Mouse (Mus musculus): ENCODE data around the gene Smim24.

The Smim24 gene

GRCm38 (mm10) chr10:81410981-81411380 lies 18.1 kb downstream of the Smim24 start:
- no peak for DNase-seq

- peak; percentile 97 for DNase-seq
Measured at GRCm38 (mm10) chr10:81411471-81412400, 18.9 kb downstream of the Smim24 start.

DNA sequence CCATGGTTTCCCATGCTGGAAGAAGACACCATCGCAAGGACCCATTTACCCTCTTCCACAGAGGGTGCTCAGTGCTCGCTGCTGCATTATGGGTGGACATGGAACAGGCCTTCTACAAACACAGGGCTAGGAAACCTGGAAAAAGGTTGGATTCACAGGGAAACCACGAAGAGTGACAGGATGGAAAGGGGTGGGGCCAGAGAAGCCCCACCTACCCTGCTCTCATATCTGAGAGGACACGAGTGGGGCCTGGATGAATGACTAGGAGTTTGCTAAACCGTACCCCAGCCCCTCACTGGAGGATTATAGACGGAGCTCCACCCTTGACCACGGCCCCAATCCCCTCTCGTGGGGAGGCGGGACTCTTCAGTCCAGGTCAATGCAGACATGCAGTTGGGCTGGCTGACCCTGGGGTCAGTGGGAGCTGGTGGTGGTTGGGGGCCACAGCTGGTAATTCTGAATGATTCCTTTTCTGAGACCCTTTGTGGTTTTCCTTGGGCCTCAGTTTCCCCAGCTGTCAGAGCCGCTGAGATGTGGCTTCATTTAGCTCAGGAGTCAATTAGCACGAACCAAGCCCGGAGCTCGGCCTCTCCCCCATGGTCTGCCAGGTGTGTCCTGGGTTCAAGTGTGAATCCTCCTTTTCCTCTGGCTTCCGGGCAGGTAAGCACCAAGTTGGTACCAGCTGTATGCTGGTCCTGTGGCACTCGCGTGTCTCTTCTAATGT lies 19.9 kb downstream of the Smim24 start:
- no peak for DNase-seq

GRCm38 (mm10) chr10:81413310-81414261 lies 20.7 kb downstream of the Smim24 start:
- peak; percentile 88 to 89 for DNase-seq

GRCm38 (mm10) chr10:81414682-81415081 lies 21.8 kb downstream of the Smim24 start:
- peak in 1 of 2 experiments; percentile 74 for DNase-seq

GRCm38 (mm10) chr10:81415146-81415545 lies 22.3 kb downstream of the Smim24 start:
- no peak for DNase-seq

GRCm38 (mm10) chr10:81415549-81416310 lies 22.9 kb downstream of the Smim24 start:
- peak; percentile 72 to 73 for DNase-seq

DNA sequence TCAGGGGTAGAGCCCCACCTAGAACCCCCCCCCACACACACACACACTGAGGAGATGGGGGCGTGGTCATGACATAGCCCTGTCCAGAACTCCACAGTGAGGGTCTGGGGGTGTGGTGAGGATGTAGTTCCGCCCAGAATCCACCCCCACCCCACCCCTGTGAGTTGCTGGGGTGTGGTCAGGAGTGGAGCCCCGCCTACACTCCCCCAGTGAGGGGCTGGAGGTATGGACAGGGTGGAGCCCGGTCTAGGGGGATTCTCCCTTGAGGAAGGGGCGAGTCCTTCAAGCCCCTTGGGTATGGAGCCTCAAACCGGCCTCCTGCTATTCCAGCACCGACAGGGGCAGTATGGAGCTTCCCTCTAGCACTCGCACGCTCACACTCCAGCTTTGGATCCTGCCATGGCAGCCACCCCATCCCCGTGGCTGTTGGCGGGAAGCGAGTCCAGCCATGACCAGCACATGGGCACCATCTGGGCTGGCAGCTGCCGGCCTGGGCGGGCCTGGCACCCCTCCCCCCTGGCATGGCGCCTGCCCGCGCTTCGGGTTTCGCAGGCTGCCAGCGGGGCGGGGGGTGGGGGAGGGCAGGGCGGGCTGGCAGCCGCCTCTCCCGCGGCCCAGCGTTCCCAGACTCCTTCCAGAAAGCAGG lies 23.9 kb downstream of the Smim24 start:
- peak; percentile 98 to 99 for DNase-seq

DNA sequence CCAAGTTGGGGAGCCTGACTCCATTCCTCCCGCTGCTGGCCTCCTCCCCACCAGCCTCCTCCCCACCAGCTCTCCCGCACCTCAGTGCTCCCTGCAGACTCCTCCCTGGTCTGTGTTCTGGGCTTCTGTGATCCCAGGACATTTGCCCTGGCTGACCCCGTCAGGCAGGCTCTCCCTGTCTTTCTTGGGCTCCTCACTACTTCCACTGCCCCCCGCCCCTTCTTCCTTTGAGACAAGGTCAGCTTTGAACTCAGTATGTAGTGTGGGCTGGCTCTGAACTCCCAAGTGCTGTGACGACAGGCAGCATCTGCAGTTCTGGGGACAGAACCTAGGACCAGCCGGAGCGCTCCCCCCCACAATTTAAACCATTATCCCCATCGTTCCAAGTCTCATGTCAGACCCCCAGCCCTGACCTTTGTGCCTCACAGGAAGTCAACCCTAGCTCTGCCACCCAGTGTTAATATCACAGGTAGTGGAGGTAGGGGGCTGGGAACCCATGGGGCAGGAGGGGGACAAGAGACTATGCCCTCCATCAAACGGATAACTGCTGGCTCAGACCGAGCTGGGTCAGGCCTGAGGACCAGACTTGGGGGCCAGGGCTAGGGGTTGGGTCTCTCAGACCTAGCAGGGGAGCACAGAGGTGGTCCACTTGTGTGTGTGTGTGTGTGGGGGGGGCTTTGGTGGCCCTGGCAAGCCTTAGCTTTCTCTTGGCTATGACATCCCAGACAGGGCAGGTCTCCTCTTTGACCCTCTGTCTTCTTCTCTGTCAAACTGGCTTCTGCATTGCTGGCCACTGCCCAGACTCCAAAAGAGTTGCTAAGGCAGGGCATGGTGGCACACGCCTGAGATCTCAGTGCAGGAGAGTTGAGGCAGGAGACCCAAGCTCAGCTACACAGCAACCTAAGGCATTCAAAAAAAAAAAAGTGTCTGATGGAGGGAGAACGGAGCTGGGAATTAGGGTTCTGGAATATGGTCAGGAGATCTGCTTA lies 24.7 kb downstream of the Smim24 start:
- peak in 1 of 2 experiments; percentile 62 for DNase-seq

- peak in 1 of 2 experiments; percentile 34 for DNase-seq
Measured at GRCm38 (mm10) chr10:81418216-81419070, 25.6 kb downstream of the Smim24 start.

- DNase-seq, result peak; percentile 22 to 40
Measured at GRCm38 (mm10) chr10:81419111-81419928, 26.5 kb downstream of the Smim24 start.

DNA sequence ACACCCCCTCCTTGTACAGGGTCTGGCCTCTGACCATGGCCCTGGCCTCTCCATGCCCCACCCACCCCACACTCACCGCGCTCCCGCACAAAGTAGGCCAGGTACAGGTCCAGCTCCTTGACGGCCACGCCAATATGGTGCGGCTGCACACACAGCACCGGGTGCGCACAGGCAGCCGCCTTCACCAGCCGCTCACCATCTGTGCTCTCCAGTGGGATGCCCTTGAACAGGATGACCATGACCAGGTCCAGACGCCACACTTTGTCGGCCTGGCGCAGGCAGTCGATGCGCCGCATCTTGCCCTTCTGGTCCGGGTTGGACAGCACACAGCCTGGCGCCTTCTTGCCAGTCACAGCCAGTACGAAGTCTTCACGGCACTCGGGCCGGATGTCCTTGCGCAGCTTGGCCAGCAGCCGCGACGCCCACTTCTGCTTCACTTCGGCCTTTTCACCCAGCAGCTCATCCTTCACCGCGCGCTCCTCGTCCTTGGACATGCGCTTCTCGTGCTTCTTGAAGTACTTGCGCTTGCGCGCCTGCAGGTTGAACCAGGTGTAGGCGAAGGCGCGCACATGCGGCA lies 27.4 kb downstream of the Smim24 start:
- DNase-seq, result peak; percentile 85 to 89

- peak; percentile 25 to 27 for DNase-seq
Measured at GRCm38 (mm10) chr10:81421041-81421796, 28.4 kb downstream of the Smim24 start.

DNA sequence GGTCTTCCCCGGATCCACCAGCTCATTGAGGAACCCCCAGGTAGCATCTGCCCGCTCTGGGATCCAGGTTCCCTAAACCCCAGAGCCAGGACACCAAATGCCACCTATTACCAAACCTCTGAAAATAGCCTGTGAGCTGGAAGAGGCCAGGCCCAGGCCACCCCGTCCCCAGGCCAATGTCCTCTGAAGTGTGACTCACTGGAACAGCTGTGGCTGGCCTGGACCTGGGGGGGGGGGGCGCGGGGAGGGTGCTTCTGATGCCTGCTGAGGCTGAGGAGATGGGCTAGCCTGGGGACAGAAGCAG lies 28.9 kb downstream of the Smim24 start:
- DNase-seq, result peak; percentile 13 to 29

DNA sequence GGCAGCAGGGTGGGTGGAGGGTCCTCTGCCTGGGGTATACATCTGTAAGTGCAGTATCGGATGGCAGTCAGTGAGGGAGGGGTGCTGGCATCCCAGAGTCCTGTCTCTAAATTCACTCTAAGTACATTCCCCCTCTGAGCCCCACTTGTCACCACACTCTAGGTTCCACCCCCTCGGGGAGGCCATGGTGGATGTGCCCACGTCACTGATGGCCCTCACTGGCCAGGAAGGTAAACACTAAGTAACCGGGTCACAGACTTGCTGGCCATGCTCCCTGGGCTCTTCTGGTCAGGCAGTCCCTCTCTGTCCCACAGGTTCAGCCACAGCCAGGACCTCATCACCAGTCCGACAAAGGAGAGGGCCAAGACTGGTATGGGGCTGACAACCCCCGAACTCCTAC lies 29.3 kb downstream of the Smim24 start:
- peak; percentile 15 to 26 for DNase-seq

- DNase-seq, result peak; percentile 27 to 31
Measured at GRCm38 (mm10) chr10:81422661-81423217, 29.9 kb downstream of the Smim24 start.
